In genomic region chr5:35884262-35884661, GRCm38 (mm10) we compare ENCODE assay signal across 8 mouse cellular contexts. TPM values are rescaled to one million over a fixed set of nuclear protein-coding genes. Genes with fewer than 3 reads are reported as not detected.
DNase-seq lines count a peak whose midpoint lies in the region; ATAC-seq and TF ChIP-seq lines count a peak whose summit lies in the region.
"Had no signal": no experiment of that assay in that cellular context is flagged by ENCODE, and none has a peak within 500 bp of the region (broad histone marks: within the 10 kb centered on the region; RNA-seq: fewer than 3 reads in every experiment).

No protein-coding gene starts in this region.

- H3K9me3 ChIP-seq in kidney, embryonic 14.5 days (ENCODE audit: control insufficient read depth, low read length) = no peaks in the 10 kb centered on the region
- H3K9me3 ChIP-seq in ES-Bruce4 (replicated peaks; ENCODE audit: control insufficient read depth, insufficient read depth, low read length, poor library complexity, severe bottlenecking) = no peaks in the 10 kb centered on the region
- no peaks in the 10 kb centered on the region for H3K9me3 ChIP-seq in hindbrain, postnatal 0 days (ENCODE audit: low read length)
- H3K9me3 ChIP-seq in midbrain, embryonic 11.5 days (ENCODE audit: control insufficient read depth, low read length) = no peaks in the 10 kb centered on the region

- no peaks in the 10 kb centered on the region for H3K36me3 ChIP-seq in kidney, embryonic 14.5 days (ENCODE audit: control insufficient read depth, insufficient read depth, low read length)
- H3K36me3 ChIP-seq in ES-Bruce4 (ENCODE audit: control insufficient read depth, insufficient read depth, low read length, poor library complexity, severe bottlenecking) = no peaks in the 10 kb centered on the region
- no peaks in the 10 kb centered on the region for H3K36me3 ChIP-seq in hindbrain, postnatal 0 days (ENCODE audit: insufficient read depth, low read length)
- H3K36me3 ChIP-seq in midbrain, embryonic 11.5 days (ENCODE audit: control insufficient read depth, insufficient read depth, low read length) = no peaks in the 10 kb centered on the region

- H3K27me3 ChIP-seq in kidney, embryonic 14.5 days (ENCODE audit: control insufficient read depth, insufficient read depth, low read length) = no peaks in the 10 kb centered on the region
- H3K27me3 ChIP-seq in ES-Bruce4 (ENCODE audit: control insufficient read depth, insufficient read depth, low read length, poor library complexity, severe bottlenecking) = no peaks in the 10 kb centered on the region
- no peaks in the 10 kb centered on the region for H3K27me3 ChIP-seq in hindbrain, postnatal 0 days (ENCODE audit: insufficient read depth, low read length)
- H3K27me3 ChIP-seq in midbrain, embryonic 11.5 days (ENCODE audit: control insufficient read depth, insufficient read depth, low read length) = no peaks in the 10 kb centered on the region

- no peak overlapping the region for H3K4me3 ChIP-seq in kidney, embryonic 14.5 days (ENCODE audit: low read length)
- H3K4me3 ChIP-seq in ES-Bruce4 (ENCODE audit: low read depth, low read length) = no peak overlapping the region
- no peak overlapping the region for H3K4me3 ChIP-seq in bone marrow macrophage, adult 2 months (ENCODE audit: insufficient read depth, low read length)
- H3K4me3 ChIP-seq in hindbrain, postnatal 0 days (ENCODE audit: low read length) = no peak overlapping the region
- H3K4me3 ChIP-seq in midbrain, embryonic 11.5 days (ENCODE audit: low read depth, low read length) = no peak overlapping the region
- H3K4me3 ChIP-seq: erythroblast, embryonic 14.5 days had no signal

- peak; percentile 32; the same call in 1 of the 2 replicates for ATAC-seq in kidney, embryonic 14.5 days (ENCODE audit: low FRiP score, low TSS enrichment)
- peak; percentile 34; the same call in 1 of the 2 replicates for ATAC-seq in hindbrain, postnatal 0 days
- no peak for ATAC-seq in midbrain, embryonic 11.5 days (ENCODE audit: low FRiP score)

- peak; percentile 29 for TF ChIP-seq CTCF in ES-Bruce4 (IDR thresholded peaks at IDR 0.05; ENCODE audit: low read depth, low read length)
- peak; percentile 58 for TF ChIP-seq CTCF in bone marrow macrophage, adult 2 months (IDR thresholded peaks at IDR 0.05; ENCODE audit: low read depth, low read length)
- peak; percentile 64 for TF ChIP-seq CTCF in hindbrain, postnatal 0 days (IDR thresholded peaks at IDR 0.05; ENCODE audit: low read depth)

- H3K4me2 ChIP-seq in kidney, embryonic 14.5 days (replicated peaks; ENCODE audit: low read depth, low read length) = no peak overlapping the region
- no peak overlapping the region for H3K4me2 ChIP-seq in hindbrain, postnatal 0 days (ENCODE audit: low read depth, low read length)
- H3K4me2 ChIP-seq in midbrain, embryonic 11.5 days = no peak overlapping the region

- H3K9ac ChIP-seq in kidney, embryonic 14.5 days (ENCODE audit: low read depth, low read length) = no peak overlapping the region
- H3K9ac ChIP-seq in ES-Bruce4 (ENCODE audit: low read depth, poor library complexity, severe bottlenecking) = no peak overlapping the region
- no peak overlapping the region for H3K9ac ChIP-seq in hindbrain, postnatal 0 days (replicated peaks; ENCODE audit: low read length)
- no peak overlapping the region for H3K9ac ChIP-seq in midbrain, embryonic 11.5 days (ENCODE audit: low read length)

- TF ChIP-seq POLR2A in ES-Bruce4 (IDR thresholded peaks at IDR 0.05; ENCODE audit: insufficient read depth, low read length) = no peak
- TF ChIP-seq POLR2A in bone marrow macrophage, adult 2 months (IDR thresholded peaks at IDR 0.05; ENCODE audit: borderline replicate concordance, low read depth, low read length) = no peak

- no peak for TF ChIP-seq EP300 in ES-Bruce4 (IDR thresholded peaks at IDR 0.05; ENCODE audit: insufficient read depth, low read depth, low read length)

- H3K4me1 ChIP-seq in kidney, embryonic 14.5 days (ENCODE audit: control insufficient read depth, insufficient read depth, low read length) = peaks cover 4% of the 10 kb centered on the region; the same call in 1 of the 2 replicates
- no peaks in the 10 kb centered on the region for H3K4me1 ChIP-seq in ES-Bruce4 (ENCODE audit: control insufficient read depth, insufficient read depth, low read length)
- no peaks in the 10 kb centered on the region for H3K4me1 ChIP-seq in bone marrow macrophage, adult 2 months (ENCODE audit: control insufficient read depth, insufficient read depth, low read length)
- H3K4me1 ChIP-seq in hindbrain, postnatal 0 days (ENCODE audit: insufficient read depth, low read length) = peaks cover 5% of the 10 kb centered on the region; the same call in 1 of the 2 replicates
- H3K4me1 ChIP-seq in midbrain, embryonic 11.5 days (ENCODE audit: control insufficient read depth, insufficient read depth, low read length) = no peaks in the 10 kb centered on the region

- H3K27ac ChIP-seq in kidney, embryonic 14.5 days (ENCODE audit: low read depth, low read length) = no peak overlapping the region
- no peak overlapping the region for H3K27ac ChIP-seq in ES-Bruce4 (ENCODE audit: insufficient read depth, low read length)
- no peak overlapping the region for H3K27ac ChIP-seq in bone marrow macrophage, adult 2 months (ENCODE audit: insufficient read depth, low read depth, low read length)
- H3K27ac ChIP-seq in hindbrain, postnatal 0 days = no peak overlapping the region
- no peak overlapping the region for H3K27ac ChIP-seq in midbrain, embryonic 11.5 days (ENCODE audit: low read depth, low read length)

- no peak for DNase-seq in kidney, adult 11 months
- DNase-seq in hindbrain, postnatal 0 days (ENCODE audit: low spot score) = peak; percentile 60
- peak; percentile 93 for DNase-seq in midbrain, embryonic 11.5 days (ENCODE audit: low spot score, missing footprints)
- DNase-seq in Muller cell, postnatal 12 days (ENCODE audit: inconsistent ontology term) = no peak

- WGBS in kidney, embryonic 14.5 days = 35% methylated on average over 11 of the region's 11 CpGs
- WGBS in hindbrain, postnatal 0 days = 34% methylated on average over 11 of the region's 11 CpGs
- WGBS in midbrain, embryonic 11.5 days = 49% methylated on average over 11 of the region's 11 CpGs

RNA-seq across cellular contexts. Expression of gene Afap1, which starts 8.9 kb away (rescaled TPM):
- 16.8 and 23.6 TPM in 2 replicates for polyA plus RNA-seq in kidney, embryonic 14.5 days (2014; fragmentation: Nextera tagmentation; extraction: Ambion mirVana)
- polyA plus RNA-seq in ES-Bruce4 (2011; ENCODE audit: insufficient read depth, insufficient read length, low read depth, missing spikeins) = 31.7 and 33.8 TPM in 2 replicates
- 0.95 and 2.0 TPM in 2 replicates for polyA plus RNA-seq in bone marrow macrophage, adult 2 months (2012; ENCODE audit: insufficient read depth, insufficient read length, missing spikeins)
- 59.7 and 89.4 TPM in 2 replicates for total RNA-seq in hindbrain, postnatal 0 days (2014; rRNA removed)
- polyA plus RNA-seq in hindbrain, postnatal 0 days (2015; fragmentation: Nextera tagmentation; extraction: Ambion mirVana) = 38.2 and 43.6 TPM in 2 replicates
- 36.1 and 37.5 TPM in 2 replicates for polyA plus RNA-seq in midbrain, embryonic 11.5 days (2014; fragmentation: Nextera tagmentation; extraction: Ambion mirVana)

Comparison
In these comparisons a context has a peak if more than half of its experiments do, and no peak if none do; other contexts are left out.
1. DNase-seq: peak in hindbrain, postnatal 0 days (single experiment) and midbrain, embryonic 11.5 days (single experiment); none in kidney, adult 11 months (single experiment) and Muller cell, postnatal 12 days (single experiment).
2. Peak in every context shown above with its lines, with median percentiles within 50 percentile points of each other: CTCF ChIP-seq.